Mouse (Mus musculus): ENCODE results near the gene Rnf216.

DNA sequence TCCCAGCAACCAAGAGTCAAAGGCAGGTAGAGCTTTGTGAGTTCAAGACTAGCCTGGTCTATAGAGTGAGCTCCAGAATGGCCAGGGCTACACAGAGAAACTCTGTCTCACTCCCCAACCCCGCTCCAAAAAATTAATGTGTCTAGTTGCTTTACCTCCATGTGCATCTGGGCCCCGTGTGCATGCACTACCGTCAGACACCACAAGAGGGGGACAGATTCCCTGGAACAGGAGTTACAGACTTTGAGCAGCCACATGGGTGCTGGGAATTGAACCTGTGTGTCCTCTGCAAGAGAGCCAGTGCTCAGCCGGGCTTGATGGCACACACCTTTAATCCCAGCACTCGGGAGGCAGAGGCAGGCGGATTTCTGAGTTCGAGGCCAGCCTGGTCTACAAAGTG, 17.5 kb upstream of the Rnf216 start:
- TF ChIP-seq CTCF (IDR thresholded peaks at IDR 0.05; ENCODE audit: low read depth, low read length) (0 out of 2 replicates have a peak, but pooled peaks have one; percentile 25), POLR2A (IDR thresholded peaks at IDR 0.05; ENCODE audit: borderline replicate concordance, low read depth, low read length) (no peak)
